Mouse (Mus musculus) heart, adult 11 months (tissue): ENCODE measurements at regions not wholly inside any gene's neighbourhood (a gene's known extent, or its start where the extent isn't known, plus 50 kb on each side); places are given as distances from the start of the nearest gene placed in this dataset.
A peak's percentile ranks its signal among the peaks of the same experiment; 100 is the strongest.

Source experiments
- DNase-seq: peaks from one replicate; pipeline ENCODE4 v3.0.0; 2022

- no peak for DNase-seq
Observed at GRCm38 (mm10) chr6:51369771-51370170, 62.7 kb upstream of the Nfe2l3 start.

- DNase-seq, result no peak
Observed at GRCm38 (mm10) chr6:51372357-51372756, 60.1 kb upstream of the Nfe2l3 start.

GRCm38 (mm10) chr6:51378436-51378835 lies 54.0 kb upstream of the Nfe2l3 start:
- DNase-seq, result no peak

- no peak for DNase-seq
Observed at GRCm38 (mm10) chr6:51379074-51379473, 53.4 kb upstream of the Nfe2l3 start.

GRCm38 (mm10) chr6:51379560-51380274 lies 52.8 kb upstream of the Nfe2l3 start:
- peak; percentile 93 for DNase-seq

GRCm38 (mm10) chr6:51380275-51380575 lies 52.2 kb upstream of the Nfe2l3 start:
- no peak for DNase-seq

- no peak for DNase-seq
Observed at GRCm38 (mm10) chr6:51381465-51381864, 51.0 kb upstream of the Nfe2l3 start.
